7 mouse cellular contexts compared by ENCODE assay signal in the genomic region with DNA sequence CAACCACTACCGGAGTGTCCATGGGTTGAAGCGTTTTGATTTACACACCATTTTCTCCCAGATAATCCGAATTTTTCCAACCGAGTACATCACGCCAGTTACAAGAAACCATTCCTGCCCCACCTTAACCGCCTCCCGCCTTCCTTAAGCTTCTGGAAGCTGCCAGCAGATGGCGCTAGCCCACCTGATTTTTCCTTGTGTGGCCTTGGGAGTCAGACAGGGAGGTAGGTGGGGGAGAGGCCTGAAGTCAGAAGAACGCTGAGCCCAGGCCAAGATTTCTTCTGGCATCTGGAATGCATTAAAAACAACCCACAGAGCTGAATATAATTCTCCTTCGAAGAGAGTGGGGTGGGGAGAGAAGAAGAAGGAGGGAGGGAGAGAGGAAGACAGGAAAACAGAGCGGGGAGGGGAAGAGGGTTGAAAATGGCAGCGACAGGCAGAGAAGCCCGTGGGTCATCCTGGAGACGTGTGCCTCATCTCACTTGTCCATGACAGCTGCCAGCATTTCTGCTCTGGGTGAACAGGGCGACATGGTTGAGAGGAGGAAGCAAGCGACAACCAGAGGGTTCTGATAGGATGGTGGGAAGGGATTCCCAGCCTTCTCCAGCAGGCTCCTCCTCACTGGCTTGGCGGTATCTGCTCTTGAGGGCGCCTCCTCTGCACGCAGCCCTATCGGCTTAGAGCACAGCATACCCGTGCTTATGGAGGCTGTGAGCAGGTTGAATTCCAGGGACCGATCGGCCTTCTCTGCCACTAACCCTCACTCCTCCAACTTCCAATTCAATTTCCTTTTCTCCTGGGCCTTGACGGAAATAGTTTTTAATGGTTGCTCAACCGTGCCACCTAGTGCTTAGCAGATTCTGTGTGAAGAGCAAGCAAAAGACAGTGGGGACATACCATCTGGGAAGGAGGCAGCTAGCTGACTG. TPM values are rescaled to one million over a fixed set of nuclear protein-coding genes. Genes with fewer than 3 reads are reported as not detected.
DNase-seq lines count a peak whose midpoint lies in the region; ATAC-seq lines count a peak whose summit lies in the region.

No protein-coding gene starts in this region.

- H3K27me3 ChIP-seq in midbrain, embryonic 12.5 days = no peaks in the 10 kb centered on the region

- peak overlapping the region; percentile 46 for H3K4me2 ChIP-seq in midbrain, embryonic 12.5 days (replicated peaks)

- no peaks in the 10 kb centered on the region for H3K4me1 ChIP-seq in midbrain, embryonic 12.5 days

- ATAC-seq in granulocyte monocyte progenitor cell, adult 5-6 weeks (replicated peaks; ENCODE audit: poor library complexity, severe bottlenecking) = peak; percentile 81
- ATAC-seq in midbrain, embryonic 12.5 days (ENCODE audit: low FRiP score, low read depth) = peak; percentile 63

- H3K27ac ChIP-seq in midbrain, embryonic 12.5 days (replicated peaks) = no peak overlapping the region

- peak; percentile 94 for DNase-seq in adrenal gland, postnatal 14 days
- peak; percentile 96 for DNase-seq in embryo, embryonic 11.5 days (ENCODE audit: low read depth, low spot score)
- DNase-seq in kidney, adult 11 months = peak; percentile 81
- DNase-seq in left cerebral cortex, postnatal 4 days = peak; percentile 91
- DNase-seq in spleen, postnatal 14 days (ENCODE audit: low spot score in 2 of 2) = peak; percentile 18 to 48

- H3K9me3 ChIP-seq in midbrain, embryonic 12.5 days = no peaks in the 10 kb centered on the region

- H3K9ac ChIP-seq in midbrain, embryonic 12.5 days (replicated peaks) = no peak overlapping the region

- intact Hi-C loops in left cerebral cortex, postnatal 4 days (cut with DNase I) = loop anchor here (2.0 kb wide), 1 partner anchor 213 kb away; no protein-coding TSS in a partner anchor

- 28% methylated on average over 25 of the region's 25 CpGs for WGBS in midbrain, embryonic 12.5 days

- no peaks in the 10 kb centered on the region for H3K36me3 ChIP-seq in midbrain, embryonic 12.5 days

- H3K4me3 ChIP-seq in midbrain, embryonic 12.5 days = peak overlapping the region; percentile 30

RNA-seq across cellular contexts. Expression of gene Cdrt4, which starts 29.7 kb away (rescaled TPM):
- total RNA-seq in adrenal gland, postnatal 14 days (2021) = not detected in 2 replicates
- total RNA-seq in granulocyte monocyte progenitor cell, adult 5-6 weeks (2014; fragmentation: Nextera tagmentation) = not detected in 2 replicates
- not detected in 2 replicates for total RNA-seq in granulocyte monocyte progenitor cell, adult 5-6 weeks (2017)
- total RNA-seq in left cerebral cortex, postnatal 4 days (2021) = not detected
- not detected in 2 replicates for polyA plus RNA-seq in midbrain, embryonic 12.5 days (2016; fragmentation: Nextera tagmentation; extraction: Ambion mirVana)

RNA-seq across cellular contexts. Expression of gene Tvp23b, which starts 42.1 kb away (rescaled TPM):
- total RNA-seq in adrenal gland, postnatal 14 days (2021) = 33.6 and 34.4 TPM in 2 replicates
- 23.8 and 24.3 TPM in 2 replicates for total RNA-seq in granulocyte monocyte progenitor cell, adult 5-6 weeks (2014; fragmentation: Nextera tagmentation)
- total RNA-seq in granulocyte monocyte progenitor cell, adult 5-6 weeks (2017) = 37.7 and 48.3 TPM in 2 replicates
- total RNA-seq in left cerebral cortex, postnatal 4 days (2021) = 10 to 100 TPM; 19.6 to 22.0 TPM
- 45.1 and 46.1 TPM in 2 replicates for polyA plus RNA-seq in midbrain, embryonic 12.5 days (2016; fragmentation: Nextera tagmentation; extraction: Ambion mirVana)

Comparison
In these comparisons a context has a peak if more than half of its experiments do, and no peak if none do; other contexts are left out.
1. DNase-seq: peak in every context shown above with its lines; median percentile 96 in embryo, embryonic 11.5 days; 94 in adrenal gland, postnatal 14 days; 91 in left cerebral cortex, postnatal 4 days; 81 in kidney, adult 11 months; 33 in spleen, postnatal 14 days.